Mouse (Mus musculus) effector memory CD4-positive, alpha-beta T cell, adult 7 months (primary cell): ENCODE results near the gene Foxj2. TPM values are rescaled to one million over a fixed set of nuclear protein-coding genes. Genes with fewer than 3 reads are reported as not detected.

Experiments
- polyA plus RNA-seq: library from polyadenylated mRNA; unstranded; fragments of 100-300 nt; shearing (Covaris generic); gene quantifications from one replicate; pipeline ENCODE4 v1.2.1, GENCODE M21; 2017

The Foxj2 gene
- polyA plus RNA-seq: 44.5 TPM

DNA sequence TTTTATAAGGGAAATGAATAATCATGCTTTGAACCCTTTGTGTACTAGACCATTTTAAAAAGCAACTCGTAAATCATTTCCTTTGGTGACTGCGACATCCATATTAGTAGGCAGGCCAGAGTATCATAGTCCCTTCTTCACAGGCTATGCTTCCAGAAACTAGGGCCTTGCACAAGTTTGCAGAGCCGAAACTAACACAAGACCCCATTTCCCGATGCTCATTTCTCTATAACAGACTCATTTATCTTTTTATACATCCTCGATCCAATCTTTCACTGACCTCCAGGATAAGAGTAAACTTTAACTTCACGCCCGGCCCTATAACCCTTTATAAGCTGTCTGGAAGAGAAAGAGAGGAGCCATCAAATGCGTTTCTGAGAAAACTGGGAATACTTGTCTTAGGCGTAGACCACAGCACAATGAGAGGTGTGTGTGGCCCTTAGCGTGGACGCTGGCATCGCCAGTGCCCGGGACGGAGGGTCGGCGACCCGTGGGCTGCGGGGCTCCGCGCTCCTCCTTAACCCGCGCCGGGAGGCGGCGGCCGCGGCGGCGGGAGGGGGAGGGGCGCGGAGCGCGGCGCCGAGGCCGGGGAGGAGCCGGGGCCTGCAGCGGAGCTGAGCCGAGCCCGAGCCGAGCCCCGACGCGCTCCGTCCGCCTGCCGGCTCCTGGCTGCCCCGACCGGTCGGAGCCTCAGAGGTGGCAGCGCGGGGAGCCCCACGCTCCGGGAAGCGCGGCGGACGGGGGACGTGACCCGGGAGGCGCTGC, at the start of gene Foxj2:
Gene Foxj2 (plus strand): TSS at position 609 of the 765 bp plus-strand sequence.

DNA sequence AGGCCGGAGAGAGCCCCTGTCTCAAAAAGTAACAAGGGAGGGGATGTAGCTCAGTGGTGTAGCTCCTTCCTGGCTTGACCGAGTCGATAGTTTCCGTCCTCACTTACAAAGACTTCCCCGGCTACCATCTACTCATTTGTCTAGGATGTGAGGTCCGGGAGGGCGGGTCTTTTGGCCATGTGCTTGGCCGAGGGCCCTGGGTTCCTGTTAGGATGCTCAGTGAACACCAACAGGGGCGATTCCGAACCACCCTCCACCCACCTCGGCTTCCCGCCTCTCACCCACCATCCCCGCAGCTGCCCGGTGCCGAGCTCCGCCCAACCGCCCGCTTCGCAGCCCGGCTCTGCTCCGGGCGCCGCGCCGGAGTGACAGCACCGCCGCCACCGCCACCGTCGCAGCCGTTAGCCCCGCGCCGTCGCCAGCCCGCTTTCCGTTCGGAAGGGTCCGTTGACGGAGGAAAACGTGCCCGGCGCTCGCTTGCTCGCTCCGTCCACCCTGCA, 18.4 kb upstream of the Foxj2 start, which contains the start of gene Slc2a3:
Gene Slc2a3 (minus strand): TSS at position 340 of the 500 bp plus-strand sequence.

DNA sequence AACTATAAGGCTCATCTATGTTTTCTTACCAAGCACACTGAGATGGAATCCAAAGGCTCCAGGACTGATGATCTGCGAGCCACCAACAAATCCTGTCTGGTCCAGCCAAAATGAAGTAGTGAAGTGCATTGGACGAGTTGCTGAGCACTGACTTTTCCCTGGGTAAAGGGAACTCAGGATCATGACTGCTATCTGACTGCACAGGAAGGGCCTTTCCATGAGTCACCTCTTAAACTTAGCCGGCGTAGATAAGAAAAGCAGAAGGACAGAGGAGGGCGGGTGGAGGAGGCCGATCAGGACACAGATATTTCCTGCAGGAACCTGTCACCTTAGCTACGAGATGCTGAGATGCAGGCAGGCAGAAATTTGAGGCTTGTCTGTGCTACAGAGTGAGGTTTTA, 36.2 kb downstream of the Foxj2 start, which contains the start of gene C3ar1:
Gene C3ar1 (minus strand): TSS at position 207 of the 400 bp plus-strand sequence.

DNA sequence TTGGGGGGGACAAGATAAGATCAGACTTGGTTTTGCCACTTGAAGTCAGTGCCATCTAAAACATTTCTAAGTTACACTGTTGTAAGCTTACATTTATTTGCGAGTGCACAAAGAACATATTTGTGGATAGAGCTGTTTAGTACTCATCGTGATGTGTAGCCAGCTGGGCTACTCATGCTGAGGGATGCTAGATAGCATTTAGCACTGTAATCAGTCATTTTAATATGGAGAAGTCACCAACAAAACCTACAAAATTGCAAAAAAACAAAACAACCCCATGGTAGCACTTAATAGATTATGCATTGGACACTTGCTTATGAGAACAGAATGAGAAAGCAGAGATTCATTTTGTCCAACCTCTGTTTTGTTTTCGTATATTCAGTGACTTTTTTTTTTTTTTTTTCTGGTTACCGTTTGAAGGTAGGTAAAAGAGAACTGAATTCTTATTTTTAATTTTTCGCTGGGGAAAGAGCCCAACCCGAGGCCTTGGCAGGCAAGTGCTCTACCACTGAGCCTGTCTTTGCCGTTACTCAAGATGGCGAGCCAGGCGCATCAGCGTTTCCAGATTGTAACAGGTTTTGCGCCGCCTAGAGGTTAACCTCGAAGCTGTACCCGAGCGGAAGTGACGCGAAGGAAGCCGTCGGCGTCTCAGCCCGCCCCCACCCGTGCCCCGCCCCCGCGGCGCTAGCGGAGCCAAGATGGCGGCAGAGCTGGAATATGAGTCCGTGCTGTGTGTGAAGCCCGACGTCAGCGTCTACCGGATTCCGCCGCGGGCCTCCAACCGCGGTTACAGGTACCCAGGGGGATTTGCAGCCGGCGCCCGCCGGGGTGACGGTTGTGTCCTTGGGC, 54.4 kb downstream of the Foxj2 start, which contains the start of gene Necap1:
Gene Necap1 (plus strand): TSS at position 604 of the 849 bp plus-strand sequence.

Other genes starting within 250 kb of the Foxj2 start
- 6.8 TPM for gene Apobec1, start 217.5 kb upstream of the Foxj2 start, polyA plus RNA-seq
- gene Gdf3, start 209.8 kb upstream of the Foxj2 start, polyA plus RNA-seq: not detected
- not detected for gene Dppa3, start 193.5 kb upstream of the Foxj2 start, polyA plus RNA-seq
- gene Nanog, start 112.4 kb upstream of the Foxj2 start, polyA plus RNA-seq: not detected
- gene Slc2a3, start 18.3 kb upstream of the Foxj2 start, polyA plus RNA-seq: 27.2 TPM
- gene C3ar1, start 36.2 kb downstream of the Foxj2 start, polyA plus RNA-seq: not detected
- gene Necap1, start 54.6 kb downstream of the Foxj2 start, polyA plus RNA-seq: 43.1 TPM
- gene Clec4a1, start 101.9 kb downstream of the Foxj2 start, polyA plus RNA-seq: not detected
- gene Clec4a3, start 132.6 kb downstream of the Foxj2 start, polyA plus RNA-seq: not detected
- not detected for gene Clec4a4, start 170.5 kb downstream of the Foxj2 start, polyA plus RNA-seq
- not detected for gene Clec4b1, start 230.0 kb downstream of the Foxj2 start, polyA plus RNA-seq